Comparison of ENCODE assay signal across 15 mouse cellular contexts in the genomic region with DNA sequence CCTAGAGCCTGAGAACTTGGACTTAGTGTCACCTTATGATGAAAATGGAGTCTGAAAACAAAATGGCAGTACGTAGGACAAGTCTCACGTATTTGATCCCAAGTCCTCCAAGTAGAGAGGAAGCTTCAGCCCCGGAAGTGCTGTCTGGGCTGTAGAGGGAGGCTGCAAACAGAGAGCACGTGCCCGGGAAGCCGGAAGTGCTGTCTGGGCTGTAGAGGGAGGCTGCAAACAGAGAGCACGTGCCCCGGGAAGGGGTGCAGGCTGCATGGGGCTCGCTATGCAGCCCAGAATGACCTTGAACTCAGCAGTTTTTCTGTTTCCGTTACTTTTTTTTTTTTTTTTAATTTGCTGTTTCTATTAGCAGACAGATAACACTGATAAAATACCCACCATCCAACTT. TPM values are rescaled to one million over a fixed set of nuclear protein-coding genes. Genes with fewer than 3 reads are reported as not detected.
DNase-seq lines count a peak whose midpoint lies in the region; ATAC-seq lines count a peak whose summit lies in the region.
"Had no signal": no experiment of that assay in that cellular context is flagged by ENCODE, and none has a peak within 500 bp of the region (broad histone marks: within the 10 kb centered on the region; RNA-seq: fewer than 3 reads in every experiment).

No protein-coding gene starts in this region.

- no peaks in the 10 kb centered on the region for H3K4me1 ChIP-seq in kidney, embryonic 14.5 days (ENCODE audit: control insufficient read depth, insufficient read depth, low read length)
- H3K4me1 ChIP-seq: hindbrain, embryonic 10.5 days had no signal

- no peaks in the 10 kb centered on the region for H3K36me3 ChIP-seq in kidney, embryonic 14.5 days (ENCODE audit: control insufficient read depth, insufficient read depth, low read length)
- H3K36me3 ChIP-seq: hindbrain, embryonic 10.5 days; neural tube, embryonic 13.5 days had no signal

- ATAC-seq in kidney, embryonic 14.5 days (ENCODE audit: low FRiP score, low TSS enrichment), result no peak
- ATAC-seq in common myeloid progenitor, adult 5-6 weeks (replicated peaks; ENCODE audit: low read depth, poor library complexity, severe bottlenecking), result peak; percentile 42; the same call in 1 of the 2 replicates

- H3K4me3 ChIP-seq in kidney, embryonic 14.5 days (ENCODE audit: low read length), result no peak overlapping the region
- H3K4me3 ChIP-seq: hindbrain, embryonic 10.5 days; neural tube, embryonic 13.5 days had no signal

- H3K9me3 ChIP-seq in kidney, embryonic 14.5 days (ENCODE audit: control insufficient read depth, low read length), result no peaks in the 10 kb centered on the region
- H3K9me3 ChIP-seq: hindbrain, embryonic 10.5 days; neural tube, embryonic 13.5 days had no signal

- no peaks in the 10 kb centered on the region for H3K27me3 ChIP-seq in kidney, embryonic 14.5 days (ENCODE audit: control insufficient read depth, insufficient read depth, low read length)
- H3K27me3 ChIP-seq: neural tube, embryonic 13.5 days had no signal

- DNase-seq in kidney, postnatal 10 days, result peak; percentile 46
- peak; percentile 33 for DNase-seq in ES-CJ7 (ENCODE audit: low read depth, low spot score)
- DNase-seq in naive thymus-derived CD4-positive, alpha-beta T cell, adult 2 months (ENCODE audit: low read depth), result peak; percentile 27
- no peak for DNase-seq in frontal cortex, adult 2 months (ENCODE audit: extremely low spot score in 1 of 2, low spot score in 1 of 2)
- DNase-seq in right cerebral cortex, postnatal 25 days, result no peak
- no peak for DNase-seq in adrenal gland, postnatal 10 days
- DNase-seq: gastrocnemius, postnatal 14 days had no signal

- no peak overlapping the region for H3K4me2 ChIP-seq in kidney, embryonic 14.5 days (replicated peaks; ENCODE audit: low read depth, low read length)
- H3K4me2 ChIP-seq: midbrain, embryonic 11.5 days; neural tube, embryonic 13.5 days had no signal

- H3K9ac ChIP-seq in kidney, embryonic 14.5 days (ENCODE audit: low read depth, low read length), result no peak overlapping the region
- H3K9ac ChIP-seq: neural tube, embryonic 13.5 days had no signal

- H3K27ac ChIP-seq in kidney, embryonic 14.5 days (ENCODE audit: low read depth, low read length), result no peak overlapping the region
- H3K27ac ChIP-seq: hindbrain, embryonic 10.5 days; neural tube, embryonic 13.5 days had no signal

- 65% methylated on average over 10 of the region's 10 CpGs for WGBS in kidney, embryonic 14.5 days

RNA-seq across cellular contexts. Expression of a gene that starts 8.3 kb away (rescaled TPM):
- polyA plus RNA-seq in kidney, embryonic 14.5 days (2014; fragmentation: Nextera tagmentation; extraction: Ambion mirVana), result 17.9 and 27.4 TPM in 2 replicates
- 14.9 and 23.1 TPM in 2 replicates for total RNA-seq in common myeloid progenitor, adult 5-6 weeks (2017)
- polyA plus RNA-seq in frontal cortex, adult 2 months (2012; rRNA removed), result 8.2 and 8.9 TPM in 2 replicates
- 10 to 100 TPM; 22.6 to 23.4 TPM for total RNA-seq in adrenal gland, postnatal 10 days (2021)

RNA-seq across cellular contexts. Expression of a gene that starts 23.1 kb away (rescaled TPM):
- polyA plus RNA-seq in kidney, embryonic 14.5 days (2014; fragmentation: Nextera tagmentation; extraction: Ambion mirVana), result 0.10 and 0.22 TPM in 2 replicates
- total RNA-seq in common myeloid progenitor, adult 5-6 weeks (2017), result 2.8 and 7.3 TPM in 2 replicates
- 0.57 and 0.64 TPM in 2 replicates for polyA plus RNA-seq in frontal cortex, adult 2 months (2012; rRNA removed)
- under 1 TPM; 0.42 to 0.51 TPM for total RNA-seq in adrenal gland, postnatal 10 days (2021)
- polyA plus RNA-seq: hindbrain, embryonic 10.5 days; limb, embryonic 11.5 days; midbrain, embryonic 11.5 days had no signal

RNA-seq across cellular contexts. Expression of a gene that starts 46.0 kb away (rescaled TPM):
- 9.9 and 10.3 TPM in 2 replicates for polyA plus RNA-seq in kidney, embryonic 14.5 days (2014; fragmentation: Nextera tagmentation; extraction: Ambion mirVana)
- total RNA-seq in common myeloid progenitor, adult 5-6 weeks (2017), result 2.5 and 3.0 TPM in 2 replicates
- polyA plus RNA-seq in frontal cortex, adult 2 months (2012; rRNA removed), result 3.2 and 3.8 TPM in 2 replicates
- 1 to 10 TPM; 3.9 to 6.4 TPM for total RNA-seq in adrenal gland, postnatal 10 days (2021)

RNA-seq across cellular contexts. Expression of a gene that starts 57.8 kb away (rescaled TPM):
- polyA plus RNA-seq in kidney, embryonic 14.5 days (2014; fragmentation: Nextera tagmentation; extraction: Ambion mirVana), result not detected in 2 replicates
- not detected in 2 replicates for total RNA-seq in common myeloid progenitor, adult 5-6 weeks (2017)
- not detected in 2 replicates for polyA plus RNA-seq in frontal cortex, adult 2 months (2012; rRNA removed)
- total RNA-seq in adrenal gland, postnatal 10 days (2021), result not detected
- total RNA-seq: gastrocnemius, postnatal 14 days had no signal
- polyA plus RNA-seq: forebrain, embryonic 11.5 days; hindbrain, embryonic 10.5 days; large intestine, adult 2 months; limb, embryonic 11.5 days; midbrain, embryonic 11.5 days; neural tube, embryonic 13.5 days had no signal

Comparison
In these comparisons a context has a peak if more than half of its experiments do, and no peak if none do; other contexts are left out.
1. DNase-seq: peak in kidney, postnatal 10 days (single experiment), ES-CJ7 (single experiment) and naive thymus-derived CD4-positive, alpha-beta T cell, adult 2 months (single experiment); none in frontal cortex, adult 2 months (0 of 2), right cerebral cortex, postnatal 25 days (single experiment) and adrenal gland, postnatal 10 days (single experiment).